Mouse (Mus musculus) adrenal gland, postnatal 14 days (tissue): ENCODE results near the gene Dbt. TPM values are rescaled to one million over a fixed set of nuclear protein-coding genes. Genes with fewer than 3 reads are reported as not detected.
A peak's percentile ranks its signal among the peaks of the same experiment; 100 is the strongest.

Experiments
- DNase-seq: peaks from one replicate; pipeline ENCODE4 v3.0.0; 2021; ENCODE audit warnings: mixed read lengths
- long read RNA-seq, 2 experiments: library from polyadenylated mRNA; stranded (forward); transcript quantifications; one replicate each; pipeline ENCODE4 v2.0.0; 2021
- total RNA-seq: library from RNA; stranded (reverse); gene quantifications from 2 replicates; pipeline ENCODE4 v1.2.3, GENCODE M21; 2021

Dbt gene
- total RNA-seq = 98.2 and 106 TPM in 2 replicates
- long read RNA-seq, experiment 1, transcript Dbt-201 (11 exons, 3,301 nt) = major isoform, 44 of 70 reads
- long read RNA-seq, experiment 1, partial matches to known transcripts = 3 of 70 reads
- long read RNA-seq, experiment 1, other reads (novel, unspliced or antisense) = 23 of 70 reads
- long read RNA-seq, experiment 2, transcript Dbt-201 (11 exons, 3,301 nt) = major isoform, 37 of 60 reads
- long read RNA-seq, experiment 2, partial matches to known transcripts = 3 of 60 reads
- long read RNA-seq, experiment 2, other reads (novel, unspliced or antisense) = 20 of 60 reads

GRCm38 (mm10) chr3:116512904-116513716, at the start of gene Dbt:
TSS of gene Dbt (plus strand) at chr3:116513070.
- DNase-seq = peak; percentile 96

- DNase-seq = no peak
These were observed 48.6 kb upstream of the Dbt start for GRCm38 (mm10) chr3:116464318-116464717.

- no peak for DNase-seq
These were observed 47.2 kb upstream of the Dbt start for GRCm38 (mm10) chr3:116465709-116466108.

- peak; percentile 54 for DNase-seq
These were observed 38.3 kb upstream of the Dbt start for GRCm38 (mm10) chr3:116474602-116475001.

- no peak for DNase-seq
These were observed 36.1 kb upstream of the Dbt start for GRCm38 (mm10) chr3:116476686-116477298.

- no peak for DNase-seq
These were observed 35.5 kb upstream of the Dbt start for GRCm38 (mm10) chr3:116477351-116477750.

GRCm38 (mm10) chr3:116480119-116480518, 32.8 kb upstream of the Dbt start:
- DNase-seq = no peak

- no peak for DNase-seq
These were observed 31.9 kb upstream of the Dbt start for GRCm38 (mm10) chr3:116480937-116481336.

- no peak for DNase-seq
These were observed 30.1 kb upstream of the Dbt start for GRCm38 (mm10) chr3:116482724-116483123.

- DNase-seq = no peak
These were observed 29.6 kb upstream of the Dbt start for GRCm38 (mm10) chr3:116483271-116483670.

GRCm38 (mm10) chr3:116490920-116491319, 21.9 kb upstream of the Dbt start:
- no peak for DNase-seq

GRCm38 (mm10) chr3:116491923-116492454, 20.9 kb upstream of the Dbt start:
- DNase-seq = no peak

GRCm38 (mm10) chr3:116493658-116494057, 19.2 kb upstream of the Dbt start:
- no peak for DNase-seq

- no peak for DNase-seq
These were observed 17.2 kb upstream of the Dbt start for GRCm38 (mm10) chr3:116495671-116496070.

GRCm38 (mm10) chr3:116507772-116508351, 5.0 kb upstream of the Dbt start, which contains the start of gene Rtca:
TSS of gene Rtca (minus strand) at chr3:116508208.
- DNase-seq = peak; percentile 99

GRCm38 (mm10) chr3:116512151-116512903, 543 bp upstream of the Dbt start:
- no peak for DNase-seq

GRCm38 (mm10) chr3:116520141-116520761, 7.4 kb downstream of the Dbt start:
- DNase-seq = peak; percentile 50

GRCm38 (mm10) chr3:116529741-116530140, 16.9 kb downstream of the Dbt start:
- DNase-seq = no peak

GRCm38 (mm10) chr3:116530826-116531225, 18.0 kb downstream of the Dbt start:
- DNase-seq = no peak

GRCm38 (mm10) chr3:116536428-116537199, 23.7 kb downstream of the Dbt start:
- DNase-seq = no peak
